Mouse (Mus musculus) liver, adult 2 months (tissue): ENCODE results near the gene Sowahc.

Experiments used
- CTCF ChIP-seq: fragments of 200-500 bp; IDR thresholded peaks from 2 replicates; pipeline ENCODE4 v1.5.1; 2011; ENCODE audit warnings: low read depth, low read length, control low read depth
- POLR2A ChIP-seq: fragments of 200-500 bp; IDR thresholded peaks from 2 replicates; pipeline ENCODE4 v1.6.1; 2011; ENCODE audit warnings: low read length, control low read depth; ENCODE audit not compliant: insufficient read depth; ENCODE audit errors: extremely low read depth

DNA sequence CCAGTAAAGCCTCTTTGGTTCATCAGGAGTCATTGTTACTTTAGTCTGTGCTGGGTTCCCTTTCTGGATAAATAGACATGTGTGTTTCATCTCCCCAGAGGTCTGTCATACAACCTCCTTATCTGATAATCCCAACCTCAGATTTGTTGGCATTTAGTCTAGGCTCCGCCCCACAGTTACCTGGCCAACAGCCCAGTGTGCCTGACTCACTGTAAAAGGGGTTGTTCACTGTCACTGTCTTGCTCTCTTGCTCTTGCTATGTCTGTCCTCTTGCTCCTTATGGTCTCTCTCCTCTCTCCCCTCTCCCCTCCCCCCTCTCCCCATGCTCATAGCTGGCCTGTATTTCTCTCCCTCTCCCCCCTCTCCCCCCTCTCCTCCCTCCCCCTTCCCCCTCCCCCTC lies 44.3 kb downstream of the Sowahc start:
- TF ChIP-seq POLR2A, result no peak
- TF ChIP-seq CTCF, result no peak
